Comparison of ENCODE assay signal across 11 mouse cellular contexts in the genomic region with DNA sequence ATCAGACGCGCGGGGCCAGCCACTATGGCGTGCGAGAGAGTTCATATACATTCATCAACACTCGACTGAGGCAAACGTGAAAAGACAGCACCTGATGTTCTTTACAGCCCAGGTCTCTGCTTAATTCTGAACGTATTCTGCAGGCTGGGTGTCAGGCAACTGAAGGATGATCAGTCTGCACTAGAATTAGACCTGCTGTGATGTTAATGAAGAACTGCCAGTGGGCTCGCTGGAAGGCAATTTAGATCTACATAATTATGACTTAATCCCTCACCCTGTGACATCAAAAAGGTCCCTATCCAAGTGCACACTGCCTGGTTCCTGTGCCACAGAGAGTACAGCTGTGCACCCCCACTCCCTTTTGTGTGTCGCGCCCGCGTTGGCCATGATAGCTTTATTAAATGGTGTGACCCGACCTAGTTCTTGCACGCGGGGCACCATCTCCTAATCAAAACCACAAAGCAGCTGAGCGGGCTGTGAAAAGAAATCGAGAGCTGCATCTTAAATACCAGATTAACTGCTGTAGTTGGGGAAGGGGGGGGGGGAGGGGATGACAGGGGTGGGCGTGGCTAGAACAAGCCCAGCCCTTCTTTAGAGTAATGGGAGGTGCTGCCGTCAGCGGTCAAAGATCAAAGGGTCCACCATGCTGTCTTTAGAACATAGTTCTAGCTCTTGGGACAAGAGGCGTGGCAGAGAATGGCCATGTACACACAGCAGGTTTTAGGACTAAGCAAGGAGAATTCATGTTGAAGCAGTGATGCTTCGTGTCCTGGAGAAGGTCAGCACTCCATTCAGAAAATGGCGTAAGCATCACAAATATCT. TPM values are rescaled to one million over a fixed set of nuclear protein-coding genes. Genes with fewer than 3 reads are reported as not detected.
A peak's percentile ranks its signal among the peaks of the same experiment; 100 is the strongest.
DNase-seq lines count a peak whose midpoint lies in the region; ATAC-seq and TF ChIP-seq lines count a peak whose summit lies in the region.
"Had no signal": no experiment of that assay in that cellular context is flagged by ENCODE, and none has a peak within 500 bp of the region (broad histone marks: within the 10 kb centered on the region; RNA-seq: fewer than 3 reads in every experiment).

No protein-coding gene starts in this region.

- DNase-seq in ES-CJ7 (ENCODE audit: low read depth, low spot score): peak; percentile 49
- DNase-seq in brain, embryonic 14.5 days (ENCODE audit: low read depth): peak; percentile 91
- peak; percentile 24 for DNase-seq in hindbrain, embryonic 10.5 days (ENCODE audit: low spot score)
- DNase-seq in gastrocnemius, postnatal 25 days: no peak
- no peak for DNase-seq in heart, adult 9 months (ENCODE audit: low spot score in 2 of 2)
- DNase-seq in heart, embryonic 10.5 days (ENCODE audit: low spot score): no peak
- no peak for DNase-seq in adrenal gland, postnatal 4 days (ENCODE audit: low spot score in 2 of 2)
- DNase-seq: heart, postnatal 14 days had no signal

- H3K9me3 ChIP-seq in hindbrain, embryonic 10.5 days: no peaks in the 10 kb centered on the region
- H3K9me3 ChIP-seq in midbrain, embryonic 13.5 days: no peaks in the 10 kb centered on the region
- no peaks in the 10 kb centered on the region for H3K9me3 ChIP-seq in heart, embryonic 10.5 days

- no peaks in the 10 kb centered on the region for H3K27me3 ChIP-seq in hindbrain, embryonic 10.5 days (ENCODE audit: insufficient read depth, poor library complexity, severe bottlenecking)
- H3K27me3 ChIP-seq in midbrain, embryonic 13.5 days: no peaks in the 10 kb centered on the region
- H3K27me3 ChIP-seq in heart, embryonic 10.5 days (ENCODE audit: insufficient read depth, poor library complexity, severe bottlenecking): no peaks in the 10 kb centered on the region
- H3K27me3 ChIP-seq: CH12.LX had no signal

- peaks cover 23% of the 10 kb centered on the region for H3K4me1 ChIP-seq in hindbrain, embryonic 10.5 days (replicated peaks)
- peaks cover 35% of the 10 kb centered on the region for H3K4me1 ChIP-seq in midbrain, embryonic 13.5 days (replicated peaks)
- no peaks in the 10 kb centered on the region for H3K4me1 ChIP-seq in heart, embryonic 10.5 days

- H3K4me3 ChIP-seq in hindbrain, embryonic 10.5 days: 0 out of 2 replicates have a peak overlapping the region, but pooled peaks have one; percentile 20
- peak overlapping the region; percentile 19; the same call in 1 of the 2 replicates for H3K4me3 ChIP-seq in midbrain, embryonic 13.5 days (replicated peaks)
- no peak overlapping the region for H3K4me3 ChIP-seq in heart, embryonic 10.5 days

- H3K4me2 ChIP-seq in midbrain, embryonic 13.5 days (replicated peaks): peak overlapping the region; percentile 45

- H3K9ac ChIP-seq in midbrain, embryonic 13.5 days (replicated peaks): no peak overlapping the region

- no peaks in the 10 kb centered on the region for H3K36me3 ChIP-seq in hindbrain, embryonic 10.5 days
- no peaks in the 10 kb centered on the region for H3K36me3 ChIP-seq in midbrain, embryonic 13.5 days
- H3K36me3 ChIP-seq in heart, embryonic 10.5 days: no peaks in the 10 kb centered on the region

- peak; percentile 92 for ATAC-seq in midbrain, embryonic 13.5 days

- H3K27ac ChIP-seq in hindbrain, embryonic 10.5 days: no peak overlapping the region
- H3K27ac ChIP-seq in midbrain, embryonic 13.5 days: peak overlapping the region; percentile 59
- H3K27ac ChIP-seq in heart, embryonic 10.5 days: no peak overlapping the region
- H3K27ac ChIP-seq: kidney, postnatal 0 days had no signal

- no peak for TF ChIP-seq CTCF in brain, embryonic 14.5 days (IDR thresholded peaks at IDR 0.05; ENCODE audit: borderline replicate concordance, extremely low read depth, insufficient read depth, insufficient read length)

- 39% methylated on average over 24 of the region's 24 CpGs for WGBS in hindbrain, embryonic 10.5 days
- WGBS in midbrain, embryonic 13.5 days: 16% methylated on average over 24 of the region's 24 CpGs
- 47% methylated on average over 23 of the region's 24 CpGs for WGBS in heart, embryonic 10.5 days

- TF ChIP-seq POLR2A in brain, embryonic 14.5 days (IDR thresholded peaks at IDR 0.05; ENCODE audit: borderline replicate concordance, extremely low read depth, insufficient read depth, insufficient read length, poor library complexity, severe bottlenecking): no peak

RNA-seq across cellular contexts. Expression of gene Lrguk, which starts 36.8 kb away (rescaled TPM):
- 0.61 and 0.88 TPM in 2 replicates for polyA plus RNA-seq in brain, embryonic 14.5 days (2012; rRNA removed)
- polyA plus RNA-seq in hindbrain, embryonic 10.5 days (2016; fragmentation: Nextera tagmentation; extraction: Ambion mirVana): 1.0 and 1.5 TPM in 2 replicates
- polyA plus RNA-seq in midbrain, embryonic 13.5 days (2015; fragmentation: Nextera tagmentation; extraction: Ambion mirVana): 0.35 and 0.52 TPM in 2 replicates
- under 1 TPM in 1 of 2 experiments, not detected in 1; 0.05 TPM for total RNA-seq in gastrocnemius, postnatal 25 days (2021)
- 0.52 and 0.88 TPM in 2 replicates for polyA plus RNA-seq in heart, embryonic 10.5 days (2016; fragmentation: Nextera tagmentation; extraction: Ambion mirVana)
- 1 to 10 TPM; 1.7 to 2.0 TPM for total RNA-seq in adrenal gland, postnatal 4 days (2021)

Comparison
In these comparisons a context has a peak if more than half of its experiments do, and no peak if none do; other contexts are left out.
1. DNase-seq: peak in ES-CJ7 (single experiment), brain, embryonic 14.5 days (single experiment) and hindbrain, embryonic 10.5 days (single experiment); none in gastrocnemius, postnatal 25 days (single experiment), heart, adult 9 months (0 of 2), heart, embryonic 10.5 days (single experiment) and adrenal gland, postnatal 4 days (0 of 2).